Mouse (Mus musculus): Measurements from ENCODE around the gene Camk2g.

The Camk2g gene

GRCm38 (mm10) chr14:20696986-20697385, 96.9 kb downstream of the Camk2g start:
- DNase-seq: peak; percentile 59

GRCm38 (mm10) chr14:20695761-20696520, 97.9 kb downstream of the Camk2g start:
- DNase-seq: peak; percentile 11

GRCm38 (mm10) chr14:20694884-20695760, 98.8 kb downstream of the Camk2g start, which contains the start of gene Fut11:
Gene Fut11 (plus strand): TSS chr14:20694968.
- peak; percentile 92 for DNase-seq

GRCm38 (mm10) chr14:20694185-20694883, 99.6 kb downstream of the Camk2g start:
- peak; percentile 4 for DNase-seq

GRCm38 (mm10) chr14:20693589-20694101, 100.2 kb downstream of the Camk2g start:
- DNase-seq: no peak

- DNase-seq: no peak
These were observed 102.1 kb downstream of the Camk2g start for GRCm38 (mm10) chr14:20691772-20692171.

- DNase-seq: no peak
These were observed 104.9 kb downstream of the Camk2g start for GRCm38 (mm10) chr14:20689009-20689408.

GRCm38 (mm10) chr14:20686576-20686975, 107.3 kb downstream of the Camk2g start:
- no peak for DNase-seq
